Mouse (Mus musculus) cerebellum, adult 2 months (tissue): Measurements from ENCODE around the gene Popdc2.

Experiments used
- CTCF ChIP-seq: fragments of 200-500 bp; IDR thresholded peaks from 2 replicates; pipeline ENCODE4 v1.5.1; 2011; ENCODE audit warnings: low read depth, mild to moderate bottlenecking, control low read depth, low read length, moderate library complexity, borderline replicate concordance; ENCODE audit not compliant: insufficient read depth
- POLR2A ChIP-seq: fragments of 200-500 bp; IDR thresholded peaks from 2 replicates; pipeline ENCODE4 v1.6.1; 2011; ENCODE audit warnings: low read length, control low read depth, borderline replicate concordance; ENCODE audit not compliant: insufficient read depth

DNA sequence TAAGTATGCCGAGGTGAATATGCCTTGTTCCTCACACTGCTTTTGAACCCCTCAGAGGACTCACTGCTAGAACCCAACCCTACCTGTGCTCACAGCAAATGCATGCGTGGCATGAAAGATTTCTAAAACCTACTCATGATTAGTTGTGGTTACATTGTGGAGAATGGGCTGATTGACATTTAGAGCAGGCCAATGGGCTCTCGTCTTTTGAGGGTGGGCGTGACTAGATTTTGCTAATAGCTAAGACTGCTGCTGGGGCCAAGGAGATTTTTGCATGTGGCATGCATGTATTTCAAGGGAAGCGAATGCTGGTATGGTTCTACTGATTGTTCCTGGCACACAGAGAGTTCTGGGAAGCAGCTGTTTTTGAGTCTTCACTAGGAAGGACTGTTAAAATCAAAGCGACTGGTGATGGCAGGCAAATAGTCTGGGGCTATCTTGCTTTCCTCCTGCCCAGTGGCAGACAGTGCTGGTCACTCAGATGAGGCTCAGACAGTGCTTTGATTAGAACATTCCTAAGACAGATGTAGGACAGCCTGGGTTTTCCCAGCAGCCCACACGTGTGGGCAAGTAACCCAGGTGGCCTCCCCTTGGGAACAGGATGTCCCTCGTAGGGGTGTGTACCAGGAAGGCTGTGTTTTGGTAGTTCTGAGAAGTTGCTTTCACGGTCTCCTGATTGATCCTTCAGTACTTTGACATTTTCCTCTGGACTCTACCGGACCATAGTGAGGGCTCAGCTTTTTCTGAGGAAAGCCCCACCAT, 12.6 kb downstream of the Popdc2 start:
- no peak for TF ChIP-seq POLR2A
- no peak for TF ChIP-seq CTCF
